Mouse (Mus musculus) intestine, embryonic 16.5 days (tissue): ENCODE results near the gene Twist2. TPM values are rescaled to one million over a fixed set of nuclear protein-coding genes. Genes with fewer than 3 reads are reported as not detected.

Experiments
- ATAC-seq: fragments of 200-750 bp; cut with Nextera tagmentation; 2 replicates; pipeline ENCODE4 v1.8.0; 2017; ENCODE audit warnings: moderate TSS enrichment, moderate library complexity
- H3K27ac ChIP-seq: fragments of 300-500 bp; sonication (generic); 2 replicates; pipeline ENCODE4 v1.5.1; 2014; ENCODE audit warnings: mild to moderate bottlenecking, low read length
- H3K27me3 ChIP-seq: fragments of 300-500 bp; sonication (generic); replicated peaks from 2 replicates; pipeline ENCODE4 v1.6.1; 2014; ENCODE audit warnings: low read length, control low read depth, mixed read lengths; ENCODE audit not compliant: control insufficient read depth, insufficient read depth
- H3K36me3 ChIP-seq: fragments of 300-500 bp; sonication (generic); 2 replicates; pipeline ENCODE4 v1.6.1; 2014; ENCODE audit warnings: low read length, control low read depth; ENCODE audit not compliant: control insufficient read depth, insufficient read depth
- H3K4me1 ChIP-seq: fragments of 300-500 bp; sonication (generic); 2 replicates; pipeline ENCODE4 v1.6.1; 2014; ENCODE audit warnings: low read length, control low read depth, mixed read lengths; ENCODE audit not compliant: control insufficient read depth, insufficient read depth
- H3K4me2 ChIP-seq: fragments of 300-500 bp; sonication (generic); 2 replicates; pipeline ENCODE4 v1.6.1; 2014; ENCODE audit warnings: low read depth, low read length, control low read depth
- H3K4me3 ChIP-seq: fragments of 300-500 bp; sonication (generic); 2 replicates; pipeline ENCODE4 v1.5.1; 2014; ENCODE audit warnings: mild to moderate bottlenecking, low read length
- H3K9ac ChIP-seq: fragments of 300-500 bp; sonication (generic); 2 replicates; pipeline ENCODE4 v1.6.1; 2014; ENCODE audit warnings: low read depth, low read length
- H3K9me3 ChIP-seq: fragments of 300-500 bp; sonication (generic); 2 replicates; pipeline ENCODE4 v1.6.1; 2016; ENCODE audit warnings: low read length, control low read depth; ENCODE audit not compliant: control insufficient read depth
- WGBS: fragments of 180-500 bp; shearing (Covaris S2); extraction: QIAGEN DNeasy Blood & Tissue Kit; methylation state at CpG from one replicate; pipeline ENCODE4 v1.1.7; 2014; 5-methylcytosine and 5-hydroxymethylcytosine counted together
- polyA plus RNA-seq: library from polyadenylated mRNA; unstranded; fragments of >200 nt; fragmentation: Nextera tagmentation; extraction: Ambion mirVana; gene quantifications from 2 replicates; pipeline ENCODE4 v1.2.1, GENCODE M21; 2015

The Twist2 gene
- polyA plus RNA-seq, 1 experiment from 2014 or later, result 5.1 TPM

- no peak for ATAC-seq
- 36% methylated on average over 5 of the region's 5 CpGs for WGBS
- no peaks in the 10 kb centered on the region for H3K4me1 ChIP-seq
Measured at GRCm38 (mm10) chr1:91878696-91879095, 77.4 kb downstream of the Twist2 start.

GRCm38 (mm10) chr1:91880156-91880555 lies 78.9 kb downstream of the Twist2 start:
- no peaks in the 10 kb centered on the region for H3K27me3 ChIP-seq
- H3K36me3 ChIP-seq, result no peaks in the 10 kb centered on the region
- H3K4me2 ChIP-seq, result no peak overlapping the region
- no peak overlapping the region for H3K27ac ChIP-seq
- 87% methylated on average over 12 of the region's 12 CpGs for WGBS
- no peak for ATAC-seq
- H3K9me3 ChIP-seq, result no peaks in the 10 kb centered on the region
- H3K4me3 ChIP-seq, result no peak overlapping the region
- H3K9ac ChIP-seq, result no peak overlapping the region
- H3K4me1 ChIP-seq, result no peaks in the 10 kb centered on the region

More at GRCm38 (mm10) chr1:91878696-91879095, 77.4 kb downstream of the Twist2 start:
- no peak overlapping the region for H3K27ac ChIP-seq
- H3K4me2 ChIP-seq, result no peak overlapping the region
- H3K9ac ChIP-seq, result no peak overlapping the region
- no peaks in the 10 kb centered on the region for H3K9me3 ChIP-seq
- H3K4me3 ChIP-seq, result no peak overlapping the region
- H3K27me3 ChIP-seq, result no peaks in the 10 kb centered on the region
- H3K36me3 ChIP-seq, result no peaks in the 10 kb centered on the region

GRCm38 (mm10) chr1:91880899-91881298 lies 79.6 kb downstream of the Twist2 start:
- no peaks in the 10 kb centered on the region for H3K9me3 ChIP-seq
- no peak overlapping the region for H3K27ac ChIP-seq
- WGBS, result 54% methylated on average over 8 of the region's 8 CpGs
- H3K4me2 ChIP-seq, result no peak overlapping the region
- no peak overlapping the region for H3K4me3 ChIP-seq
- no peaks in the 10 kb centered on the region for H3K27me3 ChIP-seq
- ATAC-seq, result no peak
- H3K4me1 ChIP-seq, result no peaks in the 10 kb centered on the region
- H3K36me3 ChIP-seq, result no peaks in the 10 kb centered on the region
- H3K9ac ChIP-seq, result no peak overlapping the region

- H3K9ac ChIP-seq, result no peak overlapping the region
- peak; percentile 48; the same call in 1 of the 2 replicates for ATAC-seq
- no peak overlapping the region for H3K27ac ChIP-seq
- no peaks in the 10 kb centered on the region for H3K36me3 ChIP-seq
- H3K4me2 ChIP-seq, result no peak overlapping the region
- WGBS, result 40% methylated on average over 5 of the region's 5 CpGs
- no peak overlapping the region for H3K4me3 ChIP-seq
- no peaks in the 10 kb centered on the region for H3K9me3 ChIP-seq
- no peaks in the 10 kb centered on the region for H3K27me3 ChIP-seq
- no peaks in the 10 kb centered on the region for H3K4me1 ChIP-seq
Measured at GRCm38 (mm10) chr1:91883115-91883514, 81.9 kb downstream of the Twist2 start.

- Histone ChIP-seq H3K4me2 (no peak overlapping the region), H3K27ac (no peak overlapping the region), H3K27me3 (no peaks in the 10 kb centered on the region), H3K4me1 (no peaks in the 10 kb centered on the region), H3K36me3 (no peaks in the 10 kb centered on the region), H3K4me3 (no peak overlapping the region), H3K9me3 (no peaks in the 10 kb centered on the region), H3K9ac (no peak overlapping the region)
- peak; percentile 86 for ATAC-seq
- 78% methylated on average over 11 of the region's 11 CpGs for WGBS
Measured at GRCm38 (mm10) chr1:91893598-91893997, 92.3 kb downstream of the Twist2 start.

- no peaks in the 10 kb centered on the region for H3K36me3 ChIP-seq
- no peak for ATAC-seq
- 86% methylated on average over 5 of the region's 5 CpGs for WGBS
Measured at GRCm38 (mm10) chr1:91894286-91894685, 93.0 kb downstream of the Twist2 start.

GRCm38 (mm10) chr1:91897078-91897477 lies 95.8 kb downstream of the Twist2 start:
- Histone ChIP-seq H3K36me3 (no peaks in the 10 kb centered on the region), H3K4me3 (no peak overlapping the region), H3K4me1 (no peaks in the 10 kb centered on the region), H3K27me3 (no peaks in the 10 kb centered on the region), H3K27ac (no peak overlapping the region), H3K9ac (no peak overlapping the region), H3K9me3 (no peaks in the 10 kb centered on the region), H3K4me2 (no peak overlapping the region)
- ATAC-seq, result no peak
- 83% methylated on average over 2 of the region's 2 CpGs for WGBS

More at GRCm38 (mm10) chr1:91894286-91894685, 93.0 kb downstream of the Twist2 start:
- Histone ChIP-seq H3K4me3 (no peak overlapping the region), H3K27ac (no peak overlapping the region), H3K9ac (no peak overlapping the region), H3K4me1 (no peaks in the 10 kb centered on the region), H3K4me2 (no peak overlapping the region), H3K27me3 (no peaks in the 10 kb centered on the region), H3K9me3 (no peaks in the 10 kb centered on the region)
